Mouse (Mus musculus): Measurements from ENCODE around the gene Dhx58.

- TF ChIP-seq CTCF (IDR thresholded peaks at IDR 0.05; ENCODE audit: control insufficient read depth, insufficient read depth, insufficient replicate concordance, low read depth, low read length) (no peak), POLR2A (IDR thresholded peaks at IDR 0.05; ENCODE audit: control insufficient read depth, low read depth, low read length) (no peak)
Observed at GRCm38 (mm10) chr11:100688443-100688842, 15.6 kb downstream of the Dhx58 start.

Data from testis, adult 2 months (tissue).